Mouse (Mus musculus) leukemia stem cell, adult 10-12 weeks (primary cell): ENCODE results near the gene Lctl. TPM values are rescaled to one million over a fixed set of nuclear protein-coding genes. Genes with fewer than 3 reads are reported as not detected.

Experiments used
- polyA plus RNA-seq: library from polyadenylated mRNA; stranded (reverse); fragments of >175 nt; gene quantifications from 2 replicates; pipeline ENCODE4 v1.2.3, GENCODE M21; 2012; ENCODE audit warnings: low replicate concordance

Lctl gene
- not detected in 2 replicates for polyA plus RNA-seq

GRCm38 (mm10) chr9:64116876-64117275, at the start of gene Lctl:
Gene Lctl (plus strand): TSS chr9:64117147.

GRCm38 (mm10) chr9:64172816-64173665, 56.1 kb downstream of the Lctl start, which contains the start of the genes Zwilch and Rpl4:
Gene Zwilch (minus strand): TSS chr9:64173104.
Gene Rpl4 (plus strand): TSS chr9:64173375.

GRCm38 (mm10) chr9:64178974-64179646, 62.2 kb downstream of the Lctl start, which contains the start of gene Snapc5:
Gene Snapc5 (plus strand): TSS chr9:64179274.

Other genes starting within 250 kb of the Lctl start
- gene Smad6, start 95.1 kb upstream of the Lctl start, polyA plus RNA-seq = 0.76 and 1.4 TPM in 2 replicates
- gene Zwilch, start 56.0 kb downstream of the Lctl start, polyA plus RNA-seq = 2.1 and 7.7 TPM in 2 replicates
- gene Rpl4, start 56.2 kb downstream of the Lctl start, polyA plus RNA-seq = 68.9 and 127 TPM in 2 replicates
- 0.15 and 1.7 TPM in 2 replicates for gene Snapc5, start 62.1 kb downstream of the Lctl start, polyA plus RNA-seq
- gene Uchl4, start 118.1 kb downstream of the Lctl start, polyA plus RNA-seq = not detected in 2 replicates
- gene Map2k1, start 136.5 kb downstream of the Lctl start, polyA plus RNA-seq = 16.2 and 18.1 TPM in 2 replicates
- gene Tipin, start 164.4 kb downstream of the Lctl start, polyA plus RNA-seq = 4.8 TPM in 1 of 2 replicates, not detected in the other
- 5.4 and 7.1 TPM in 2 replicates for gene Dis3l, start 224.1 kb downstream of the Lctl start, polyA plus RNA-seq